Mouse (Mus musculus): Measurements from ENCODE around the gene Dmd.

The Dmd gene

DNA sequence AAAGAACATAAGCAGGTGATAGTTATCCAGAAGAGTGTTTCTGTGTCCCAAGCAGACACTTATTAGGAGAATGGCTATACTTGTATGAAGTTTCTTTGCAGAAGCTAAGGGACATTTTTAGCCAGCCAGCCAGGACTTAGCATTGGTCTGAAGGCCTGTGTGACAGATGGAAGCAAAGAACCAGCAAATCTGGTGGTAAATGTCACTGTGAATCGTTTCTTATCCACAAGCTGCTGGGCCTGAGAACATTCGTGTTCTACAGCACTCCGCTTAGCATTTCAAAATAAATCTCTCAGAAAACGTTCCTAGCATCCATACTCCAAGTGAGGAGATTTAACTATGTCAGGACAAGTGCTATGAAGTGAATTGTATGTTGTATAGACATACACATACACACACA, 1486.9 kb downstream of the Dmd start:
- DNase-seq: no peak

DNA sequence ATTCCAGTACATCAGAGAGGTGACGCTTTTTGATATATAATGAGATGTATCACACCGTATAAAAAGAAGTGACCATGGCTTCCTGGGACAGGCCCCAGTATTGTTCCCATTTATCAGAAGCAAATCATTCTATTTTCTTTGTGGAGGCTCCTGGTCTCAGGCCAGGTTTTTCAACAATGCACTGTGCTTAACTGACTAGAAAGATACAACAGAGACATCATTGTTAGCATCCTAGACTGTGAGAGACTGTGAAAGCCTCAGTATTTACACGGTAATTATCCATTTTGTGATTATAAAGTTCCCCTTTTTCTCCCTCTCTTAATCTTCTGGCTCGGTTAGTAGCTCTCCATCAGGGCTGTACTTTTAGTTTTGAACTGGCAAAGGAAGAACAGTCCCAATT, 1487.9 kb downstream of the Dmd start:
- DNase-seq: no peak

DNA sequence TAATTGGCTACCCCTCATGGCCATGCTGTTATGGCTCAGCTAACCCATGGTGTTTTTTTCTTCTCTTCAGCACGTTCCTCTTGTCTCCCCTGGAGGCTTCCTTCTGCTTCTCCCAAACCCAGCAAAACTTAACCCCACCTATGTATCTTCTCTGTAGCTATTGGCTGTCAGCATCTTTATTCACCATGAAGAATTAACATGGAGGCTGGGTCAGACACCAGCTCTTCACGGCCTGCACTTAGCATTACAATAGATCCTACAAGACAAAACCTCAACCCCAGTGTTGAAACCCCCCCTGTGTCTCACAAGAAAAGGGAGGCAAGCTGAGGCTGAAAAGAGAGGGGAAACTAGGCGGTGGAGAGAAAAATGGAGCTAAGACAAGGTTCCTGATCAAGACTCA, 1494.3 kb downstream of the Dmd start:
- DNase-seq: no peak

DNA sequence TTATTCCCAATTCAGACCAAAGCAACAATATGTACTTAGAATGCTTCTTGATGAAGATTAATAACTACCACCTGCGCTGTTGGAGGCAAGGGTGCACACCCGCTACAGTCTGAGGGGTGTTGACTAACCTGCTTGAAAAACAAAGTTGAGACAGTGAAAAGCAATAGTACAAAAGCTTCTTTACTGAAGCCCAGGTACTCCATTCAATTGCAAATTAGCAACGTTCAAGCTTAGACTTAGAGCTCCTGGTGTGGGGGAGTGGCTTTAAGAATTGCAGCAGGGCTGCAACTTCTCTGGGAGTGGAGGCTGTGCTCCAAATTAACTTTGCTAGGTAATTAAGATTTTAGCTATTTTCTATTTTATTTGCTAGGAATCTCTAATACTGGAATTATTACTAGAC, 1495.3 kb downstream of the Dmd start:
- DNase-seq: no peak

DNA sequence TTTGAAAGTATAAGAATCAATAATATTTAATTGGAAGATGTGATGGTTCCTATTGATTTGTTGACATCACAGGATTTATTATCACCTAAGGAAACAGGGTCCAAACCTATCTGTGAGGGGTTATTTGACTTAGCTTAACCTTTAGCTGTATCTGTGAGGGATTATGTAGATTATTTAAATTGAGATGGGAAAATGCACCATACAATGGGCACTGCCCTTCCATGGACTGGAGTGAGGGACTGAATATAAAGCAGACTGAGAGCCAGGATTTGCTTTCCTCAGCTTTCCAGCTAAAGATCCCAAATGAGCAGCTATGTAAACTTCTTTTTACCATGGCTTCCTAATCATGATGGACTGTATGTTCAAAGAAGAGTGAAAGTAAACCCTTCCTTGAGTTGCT, 1496.0 kb downstream of the Dmd start:
- no peak for DNase-seq

DNA sequence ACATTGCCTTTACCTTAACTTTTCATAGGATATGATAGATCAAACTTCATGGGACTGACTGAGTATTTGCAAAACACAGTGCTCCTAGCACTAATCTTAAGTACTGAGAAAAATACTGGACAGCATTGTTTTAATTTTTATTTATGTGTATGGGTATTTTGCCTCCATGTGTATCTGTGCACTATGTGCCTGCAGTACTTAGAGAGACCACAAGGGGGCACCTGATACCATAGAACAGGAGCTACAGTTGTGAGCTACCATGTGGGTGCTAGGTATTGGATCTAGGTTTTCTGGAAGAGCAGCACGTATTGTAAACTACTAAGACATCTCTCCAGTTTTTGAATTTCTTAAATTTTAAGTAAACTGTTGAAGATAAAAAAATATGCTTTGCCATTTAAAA, 1505.8 kb downstream of the Dmd start:
- peak; percentile 3 to 27 for DNase-seq

DNA sequence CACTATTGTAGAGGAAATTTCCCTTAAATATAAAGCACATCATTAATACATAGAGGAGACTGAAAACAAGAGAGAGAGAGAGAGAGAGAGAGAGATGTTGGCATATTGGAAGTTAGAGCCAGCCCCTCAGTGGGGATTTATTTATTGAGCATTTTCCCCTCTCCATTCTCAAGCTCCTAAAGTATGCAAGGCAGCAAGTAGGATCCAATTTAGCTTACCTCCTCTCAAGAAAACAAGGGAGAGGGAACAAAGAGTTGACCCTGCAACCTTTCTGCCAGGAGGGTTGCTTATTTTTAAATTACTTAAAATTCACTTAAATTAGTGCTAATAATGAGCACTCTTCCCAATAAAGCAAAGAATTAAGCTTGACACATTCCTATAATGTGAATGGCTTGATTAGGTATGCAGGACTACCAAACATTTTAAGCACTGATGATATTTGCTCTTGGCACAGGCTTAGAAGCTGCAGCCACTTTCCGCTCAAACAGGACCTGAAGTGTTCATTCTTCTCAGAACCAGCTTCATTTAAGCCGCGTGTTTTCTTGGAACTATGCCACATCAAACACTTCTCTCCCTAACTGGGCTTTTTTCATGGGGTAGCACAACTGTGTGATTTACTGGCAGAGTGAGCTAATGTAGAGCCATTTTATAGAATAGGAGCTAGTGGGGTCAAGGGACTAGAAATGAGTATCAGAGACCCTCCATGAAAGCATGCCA, 1566.1 kb downstream of the Dmd start:
- peak; percentile 20 to 58 for DNase-seq

DNA sequence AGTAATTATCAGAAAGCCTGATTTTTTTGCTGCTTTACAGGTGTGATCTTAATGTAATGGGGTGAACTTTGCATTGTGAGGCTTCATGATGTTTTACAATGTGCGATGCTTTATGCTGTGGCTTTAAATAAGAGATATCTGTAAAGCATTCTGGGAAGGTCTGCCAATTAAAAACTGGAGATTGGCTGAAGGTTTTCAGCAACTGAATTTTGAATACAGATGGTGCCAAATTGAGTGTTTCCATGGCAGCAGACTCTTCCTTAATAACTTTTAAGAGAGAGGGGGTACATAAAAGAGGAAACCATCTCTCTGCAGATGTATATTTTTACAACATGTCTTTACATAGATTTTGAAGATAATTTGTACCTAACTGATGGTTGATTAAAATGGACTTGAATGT, 1603.3 kb downstream of the Dmd start:
- DNase-seq: no peak

DNA sequence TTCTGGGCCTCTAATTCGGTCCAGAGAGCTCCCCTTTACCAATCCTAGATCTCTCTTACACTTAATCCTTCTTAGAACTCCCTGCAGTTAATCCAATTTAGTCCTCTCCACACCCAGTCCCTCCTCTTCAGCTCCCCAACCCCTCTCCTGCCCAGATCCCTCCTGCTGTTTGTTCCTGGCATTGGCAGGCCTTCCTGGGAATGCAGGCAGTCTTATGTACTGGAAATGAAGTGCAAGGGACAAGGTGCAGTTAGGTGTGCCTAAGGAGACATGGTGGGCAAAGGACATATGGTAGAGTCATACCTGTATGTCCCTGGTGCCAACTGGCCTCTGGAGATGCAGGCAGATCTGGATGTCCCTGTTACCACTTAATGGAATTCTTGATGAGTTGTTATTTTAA, 1604.8 kb downstream of the Dmd start:
- no peak for DNase-seq

DNA sequence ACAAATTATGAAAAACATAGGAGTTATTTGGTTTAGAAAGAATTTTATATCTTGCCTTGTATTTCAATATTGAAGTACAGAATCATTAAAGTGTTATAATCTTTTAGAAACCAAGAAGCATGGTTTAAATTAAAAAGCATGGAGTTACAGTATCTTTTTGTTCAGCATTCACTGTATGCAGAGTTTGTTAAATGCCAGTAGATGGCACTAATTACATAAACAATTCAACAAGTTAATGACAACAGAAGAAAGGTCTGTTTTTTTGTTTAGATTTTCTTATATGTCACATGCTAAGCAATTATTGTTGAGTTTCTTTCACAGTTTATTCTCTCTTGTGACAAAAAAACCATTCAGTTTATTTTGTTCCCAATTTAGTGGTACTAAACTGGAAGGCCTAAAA, 1649.8 kb downstream of the Dmd start:
- DNase-seq: no peak

DNA sequence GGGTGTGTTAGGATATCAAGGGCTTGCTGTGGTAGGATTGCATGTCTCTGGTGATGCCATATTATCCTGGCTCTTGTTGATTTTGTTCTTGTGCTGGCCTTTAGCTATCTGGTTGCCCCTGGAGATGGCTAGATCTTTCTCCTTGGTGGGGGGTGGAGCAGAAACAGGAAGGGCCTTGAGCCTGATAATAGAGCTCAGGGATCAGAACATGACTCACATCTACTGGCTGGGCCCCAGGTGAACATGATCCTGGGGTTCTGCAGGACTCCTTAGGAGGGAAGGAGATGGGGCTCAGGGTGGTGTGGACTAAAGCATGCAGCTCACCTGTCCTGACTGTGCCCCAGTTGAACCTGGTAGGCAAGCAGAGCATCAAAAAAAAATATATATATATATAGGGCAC, 1691.8 kb downstream of the Dmd start:
- no peak for DNase-seq

DNA sequence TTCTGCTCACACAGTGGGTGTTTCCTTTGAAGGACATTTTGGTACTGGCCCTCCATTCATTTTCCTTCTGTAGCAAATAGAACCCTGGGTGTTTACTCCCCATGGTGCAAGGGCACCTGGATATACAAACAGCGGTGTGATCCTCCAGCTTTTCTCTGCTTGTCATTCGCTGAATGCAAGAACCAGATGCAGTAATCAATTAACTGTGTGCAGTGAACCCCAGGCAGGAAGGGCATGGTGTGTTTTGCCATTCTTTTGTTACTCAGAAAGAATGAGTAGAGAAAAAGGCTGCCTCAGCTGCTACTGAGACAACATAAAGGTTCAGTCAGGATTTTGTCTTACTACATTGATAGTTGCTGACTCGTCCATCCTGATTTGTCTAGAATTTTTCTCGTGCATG, 1799.0 kb downstream of the Dmd start:
- no peak for DNase-seq

DNA sequence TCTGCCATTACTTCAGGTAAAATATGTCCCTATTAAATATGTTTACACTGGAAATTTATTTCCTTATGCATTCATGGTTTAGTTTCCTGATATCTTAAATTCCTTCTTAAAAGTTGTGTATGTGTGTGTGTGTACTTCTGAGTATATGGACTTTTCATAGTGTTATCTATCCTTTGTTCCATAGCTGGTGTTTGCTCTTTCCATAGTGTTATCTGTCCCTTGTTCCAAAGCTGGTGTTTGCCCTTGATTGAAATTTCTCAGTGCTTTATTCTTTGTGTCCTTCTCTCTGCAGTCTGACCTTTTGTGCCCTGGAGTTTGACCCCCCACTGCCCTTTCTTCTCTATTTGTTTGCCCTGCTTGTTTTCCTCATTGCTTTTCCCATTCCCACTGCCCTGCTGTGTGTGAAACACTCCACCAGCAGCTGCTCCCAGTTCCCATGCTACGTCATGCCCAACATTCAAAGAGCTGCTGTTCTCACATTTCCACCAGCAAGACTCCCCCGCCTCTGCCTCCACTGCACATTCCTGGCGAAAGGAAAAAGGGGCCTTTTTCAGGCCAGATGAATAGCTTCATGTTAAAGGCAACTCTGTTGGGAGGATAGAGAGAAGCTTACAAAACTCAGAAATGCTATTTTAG, 1911.5 kb downstream of the Dmd start:
- peak; percentile 51 to 59 for DNase-seq

DNA sequence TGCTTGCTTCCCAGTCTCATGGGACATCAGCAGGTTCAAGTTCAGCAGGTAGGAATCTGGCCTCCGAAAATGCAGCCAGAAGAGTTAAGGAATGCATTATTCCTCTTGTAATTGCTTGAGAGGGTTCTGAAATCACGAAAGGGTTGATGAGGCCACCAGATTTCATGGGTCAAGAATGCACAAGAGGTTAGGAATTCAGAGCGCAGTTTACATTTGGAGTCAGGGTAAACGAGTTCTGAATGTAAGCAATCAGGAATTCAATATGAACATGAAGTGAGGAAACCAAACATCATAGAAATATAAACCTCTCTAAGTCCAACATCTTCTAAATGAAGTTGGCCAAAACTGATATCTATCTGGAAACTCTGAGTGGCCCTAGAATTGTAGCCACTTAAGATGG, 1924.4 kb downstream of the Dmd start:
- DNase-seq: peak in 1 of 2 experiments; percentile 11

DNA sequence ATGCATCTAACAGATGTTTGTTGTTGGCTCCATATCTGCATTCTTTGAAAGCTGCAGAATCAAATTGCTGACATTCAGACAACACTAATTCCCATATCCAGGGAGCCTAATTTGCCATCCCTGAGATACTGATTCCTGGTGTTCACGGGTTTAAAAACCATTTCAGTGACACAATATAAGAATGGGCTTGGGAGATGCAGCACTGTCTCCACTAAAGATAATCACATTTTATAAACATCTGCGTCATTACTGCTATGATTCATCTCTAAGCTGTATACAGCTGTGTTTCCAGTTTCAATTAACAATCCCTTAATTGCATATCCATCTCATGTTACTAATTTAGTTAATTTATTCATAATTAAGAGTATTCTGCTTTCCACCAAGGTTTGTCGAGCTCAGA, 1929.5 kb downstream of the Dmd start:
- no peak for DNase-seq

DNA sequence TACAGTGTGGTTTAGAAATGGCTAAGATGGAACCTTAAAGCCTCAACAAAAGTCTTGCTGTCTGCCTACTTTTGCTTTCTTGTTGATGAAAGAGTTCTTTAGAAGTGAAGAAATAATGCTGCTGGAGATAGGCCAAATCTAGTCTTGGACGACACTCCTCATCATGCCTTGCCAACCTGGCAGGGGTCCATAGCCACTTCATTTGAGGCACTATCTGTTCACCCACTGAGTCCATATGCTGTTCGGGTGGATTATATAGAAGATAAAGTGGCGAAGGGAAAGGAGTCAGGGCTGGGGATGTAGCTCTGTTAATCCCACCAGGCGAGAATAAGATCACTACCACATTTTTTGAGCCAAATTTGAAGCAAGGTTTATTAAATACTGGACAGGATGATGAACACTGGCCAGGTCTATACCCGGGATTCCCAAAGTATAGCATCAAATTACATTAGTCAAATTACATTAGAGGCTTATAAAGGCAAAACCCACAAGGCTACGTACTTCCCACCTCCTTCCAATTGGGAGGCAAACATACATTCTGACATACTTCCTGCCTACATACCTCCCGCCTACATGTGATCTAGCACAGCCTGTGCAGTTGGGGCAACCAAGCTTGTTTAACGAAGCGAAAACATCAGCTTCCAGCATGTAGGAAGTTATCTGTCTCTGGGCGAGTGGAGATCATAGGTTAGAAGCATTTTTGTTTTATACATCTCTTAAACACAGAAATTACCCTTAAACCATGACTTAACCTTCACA, 1984.2 kb downstream of the Dmd start:
- DNase-seq: peak; percentile 4 to 5

DNA sequence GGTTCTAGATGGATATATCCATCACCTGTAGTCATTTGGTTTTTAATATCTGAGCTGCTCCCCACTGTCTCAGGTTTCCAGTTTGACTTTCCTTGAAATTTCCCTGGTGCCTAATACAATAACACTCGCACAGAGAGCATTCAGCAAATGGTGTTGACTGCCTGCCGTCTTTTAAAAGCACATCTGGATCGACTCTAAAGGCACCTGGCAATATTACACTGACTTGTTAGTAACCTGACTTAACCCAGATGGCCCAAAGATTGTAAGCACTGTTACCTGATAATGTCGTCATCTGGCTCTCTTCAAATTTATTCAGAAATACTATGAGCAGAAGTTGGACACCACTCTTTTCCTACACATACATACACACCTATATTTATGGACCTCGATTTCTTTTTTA, 2011.9 kb downstream of the Dmd start:
- DNase-seq: no peak

DNA sequence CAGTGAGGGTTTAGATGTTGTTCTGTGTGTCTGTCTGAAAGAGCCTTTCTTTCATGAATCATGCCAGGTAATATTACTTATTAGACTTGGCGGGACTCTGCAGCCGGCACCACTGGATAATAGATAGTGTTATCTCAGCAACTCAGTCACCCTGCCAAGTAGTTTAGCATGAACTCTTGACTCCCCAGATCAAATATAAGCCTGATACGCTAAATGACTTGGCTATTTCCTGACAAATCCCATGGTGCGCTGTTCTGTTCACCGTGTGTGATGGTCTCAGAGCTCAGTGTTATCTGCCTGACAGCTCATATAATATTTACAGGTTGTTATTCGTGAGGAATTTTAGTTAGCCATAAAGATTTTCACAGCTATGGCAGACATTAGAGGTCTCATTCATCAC, 2012.3 kb downstream of the Dmd start:
- DNase-seq: no peak

DNA sequence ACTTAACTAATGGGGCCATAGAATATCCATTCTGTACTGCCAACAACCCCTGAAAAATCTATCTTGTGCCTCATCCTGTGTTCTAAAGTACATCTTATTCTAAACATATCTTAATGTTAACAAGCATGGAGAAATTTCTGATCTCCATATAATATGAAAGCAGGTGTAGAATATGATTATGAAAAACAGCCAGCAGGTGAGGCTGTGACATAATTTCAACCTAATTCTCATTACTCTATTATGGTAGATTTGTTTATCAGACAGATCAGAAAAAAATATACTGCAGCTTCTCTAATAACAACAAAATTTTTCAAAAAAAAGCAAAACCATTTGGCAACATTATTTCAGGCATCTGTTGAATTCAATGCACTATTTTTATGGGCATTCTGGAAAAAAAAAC, 2059.6 kb downstream of the Dmd start:
- no peak for DNase-seq

DNA sequence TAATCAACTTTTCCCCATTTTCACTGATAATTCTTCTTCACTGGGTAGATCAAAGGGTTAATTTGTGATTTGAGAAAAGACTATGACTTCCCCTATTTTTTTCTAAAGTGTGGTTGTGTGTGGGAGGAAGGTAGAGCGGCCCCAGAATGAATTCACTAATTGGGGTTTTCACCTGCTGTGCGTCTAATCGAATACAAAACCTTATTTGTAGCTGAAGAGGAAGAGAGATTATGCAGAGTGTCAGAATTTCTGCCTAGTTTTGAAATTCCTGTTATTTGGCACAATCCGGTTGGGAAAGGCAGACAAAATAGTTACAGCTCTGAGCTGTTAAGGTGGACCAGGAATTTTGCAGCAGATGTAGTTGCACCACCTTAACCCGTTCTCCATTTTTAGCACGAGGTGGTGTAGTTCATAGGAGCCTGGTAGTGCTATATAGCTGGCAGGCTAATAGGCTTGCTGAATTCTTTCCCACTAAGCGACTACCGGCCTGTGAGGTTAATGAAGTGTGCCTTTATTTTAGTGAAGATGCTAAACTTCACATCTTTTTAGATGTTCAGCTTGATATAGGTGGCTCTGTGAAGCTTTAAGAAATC, 2092.9 kb downstream of the Dmd start:
- DNase-seq: no peak

DNA sequence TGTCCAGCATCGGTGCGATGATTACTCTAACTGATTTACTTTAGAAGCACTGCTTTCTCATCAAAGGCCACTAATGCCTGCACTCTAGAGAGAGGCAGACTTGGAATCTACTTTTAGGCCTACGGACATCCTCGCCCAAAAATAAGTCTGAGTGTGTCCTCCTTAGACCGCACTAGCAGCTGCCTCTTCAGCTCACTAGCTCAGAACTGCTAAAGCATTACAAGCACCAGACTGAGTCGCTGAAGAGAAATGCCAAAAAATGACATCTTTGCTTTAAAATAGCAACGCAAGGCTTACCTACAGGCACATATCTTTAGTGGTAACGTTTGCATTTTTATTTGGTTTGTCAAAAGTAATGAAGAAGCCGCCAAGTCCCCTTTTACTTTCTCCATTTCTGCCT, 2098.0 kb downstream of the Dmd start:
- DNase-seq: no peak

DNA sequence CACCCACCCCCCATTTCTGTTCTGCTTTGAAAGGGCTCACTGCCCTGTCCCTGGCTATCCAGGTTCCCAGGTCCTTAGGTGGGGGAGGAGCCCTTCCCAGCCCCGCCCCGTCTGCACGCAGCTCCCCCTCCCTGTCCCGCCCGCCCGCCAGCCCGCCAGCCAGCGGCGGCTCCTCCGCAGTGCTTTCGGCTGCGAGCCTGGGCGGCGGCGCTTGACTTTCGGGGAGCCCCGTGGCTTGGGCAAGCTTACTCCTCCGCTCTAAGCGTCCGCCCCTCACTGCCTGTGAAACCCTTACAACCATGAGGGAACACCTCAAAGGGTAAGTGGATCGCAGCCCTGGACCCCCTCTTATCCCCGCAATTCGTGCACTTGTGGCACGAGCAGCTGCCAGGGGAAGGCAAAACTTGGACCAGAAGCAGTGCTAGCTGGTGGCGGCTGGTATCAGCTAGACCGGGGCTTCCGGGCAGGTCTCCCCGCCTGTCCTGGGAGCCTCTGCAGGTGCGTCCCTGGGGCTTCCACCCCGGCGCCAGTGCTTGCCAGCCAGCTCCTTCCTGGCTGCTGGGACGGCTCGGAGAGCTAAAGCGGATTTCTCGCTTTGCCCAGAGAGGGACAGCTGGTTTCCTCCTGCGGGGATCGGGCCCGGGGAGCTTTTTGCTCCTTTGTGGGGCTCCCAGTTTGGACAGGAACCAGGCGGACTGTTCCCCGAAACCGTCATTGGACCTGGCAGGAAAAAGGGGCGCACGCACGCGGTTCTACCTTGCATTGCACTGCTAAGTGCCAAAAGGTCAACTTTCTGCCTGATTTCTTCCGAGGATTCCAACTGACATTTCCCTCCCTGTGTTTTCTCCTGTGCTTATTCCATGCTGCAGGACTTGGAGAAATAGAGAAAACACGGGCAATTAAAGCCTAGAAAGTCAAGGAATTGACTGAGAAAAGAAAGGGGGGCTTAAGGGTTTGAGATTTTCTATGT, 2099.8 kb downstream of the Dmd start:
- DNase-seq: peak; percentile 61 to 63

DNA sequence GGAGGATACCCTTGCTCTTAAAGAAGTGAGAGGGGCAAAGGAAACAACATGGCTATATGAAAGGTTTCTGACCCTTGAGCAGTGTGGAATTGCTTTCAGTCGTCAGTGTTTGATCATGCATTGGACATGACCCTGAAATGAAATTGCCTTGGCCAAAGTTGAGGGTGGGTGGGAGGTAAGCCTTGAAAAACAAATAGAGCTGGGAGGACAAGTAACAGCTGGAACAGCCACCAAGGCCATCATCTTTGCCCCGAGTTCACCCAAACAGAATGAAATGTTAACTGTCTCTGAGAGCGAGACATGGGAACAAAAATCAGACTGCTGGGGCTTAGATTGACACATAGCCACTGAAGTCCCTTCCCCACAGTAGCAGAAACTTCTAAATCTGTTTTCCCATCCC, 2100.9 kb downstream of the Dmd start:
- DNase-seq: peak in 1 of 2 experiments; percentile 11

All from lung, adult 18-20 months (tissue).